Mouse (Mus musculus) intestine, embryonic 15.5 days (tissue): Measurements from ENCODE around the gene Gsg1l. TPM values are rescaled to one million over a fixed set of nuclear protein-coding genes. Genes with fewer than 3 reads are reported as not detected.

Experiments used
- ATAC-seq: fragments of 200-750 bp; cut with Nextera tagmentation; 2 replicates; pipeline ENCODE4 v1.8.0; 2017; ENCODE audit warnings: moderate TSS enrichment, moderate library complexity
- H3K27ac ChIP-seq: fragments of 300-500 bp; sonication (generic); 2 replicates; pipeline ENCODE4 v1.5.1; 2015; ENCODE audit warnings: mild to moderate bottlenecking, inconsistent platforms
- H3K27me3 ChIP-seq: fragments of 300-500 bp; sonication (generic); replicated peaks from 2 replicates; pipeline ENCODE4 v1.6.1; 2015; ENCODE audit warnings: inconsistent platforms
- H3K36me3 ChIP-seq: fragments of 300-500 bp; sonication (generic); 2 replicates; pipeline ENCODE4 v1.6.1; 2015; ENCODE audit warnings: inconsistent platforms
- H3K4me1 ChIP-seq: fragments of 300-500 bp; sonication (generic); replicated peaks from 2 replicates; pipeline ENCODE4 v1.6.1; 2015; ENCODE audit warnings: inconsistent platforms
- H3K4me2 ChIP-seq: fragments of 300-500 bp; sonication (generic); replicated peaks from 2 replicates; pipeline ENCODE4 v1.6.1; 2015; ENCODE audit warnings: mild to moderate bottlenecking, inconsistent platforms
- H3K4me3 ChIP-seq: fragments of 300-500 bp; sonication (generic); replicated peaks from 2 replicates; pipeline ENCODE4 v1.5.1; 2015; ENCODE audit warnings: inconsistent platforms
- H3K9ac ChIP-seq: fragments of 300-500 bp; sonication (generic); 2 replicates; pipeline ENCODE4 v1.6.1; 2015; ENCODE audit warnings: inconsistent platforms
- H3K9me3 ChIP-seq: fragments of 300-500 bp; sonication (generic); 2 replicates; pipeline ENCODE4 v1.6.1; 2016; ENCODE audit warnings: inconsistent platforms
- WGBS: fragments of 180-500 bp; shearing (Covaris S2); methylation state at CpG from one replicate; pipeline ENCODE4 v1.1.7; 2015; 5-methylcytosine and 5-hydroxymethylcytosine counted together
- polyA plus RNA-seq: library from polyadenylated mRNA; unstranded; fragments of >200 nt; fragmentation: Nextera tagmentation; extraction: Ambion mirVana; gene quantifications from 2 replicates; pipeline ENCODE4 v1.2.1, GENCODE M21; 2015

Gsg1l gene
- polyA plus RNA-seq, 1 experiment from 2014 or later, result 0.67 TPM

GRCm38 (mm10) chr7:126017455-126017854 lies 64.8 kb downstream of the Gsg1l start:
- no peak for ATAC-seq
- Histone ChIP-seq H3K27ac (no peak overlapping the region), H3K9me3 (no peaks in the 10 kb centered on the region), H3K9ac (no peak overlapping the region), H3K27me3 (no peaks in the 10 kb centered on the region), H3K4me3 (no peak overlapping the region), H3K4me1 (peaks cover 13% of the 10 kb centered on the region), H3K4me2 (no peak overlapping the region), H3K36me3 (no peaks in the 10 kb centered on the region)
- WGBS, result 89% methylated on average over 4 of the region's 4 CpGs

GRCm38 (mm10) chr7:126012325-126013021 lies 69.7 kb downstream of the Gsg1l start:
- no peak overlapping the region for H3K27ac ChIP-seq
- 0 out of 2 replicates have a peak, but pooled peaks cover 7% of the 10 kb centered on the region for H3K4me1 ChIP-seq
- no peak overlapping the region for H3K9ac ChIP-seq
- H3K4me2 ChIP-seq, result no peak overlapping the region
- 51% methylated on average over 11 of the region's 11 CpGs for WGBS
- H3K4me3 ChIP-seq, result no peak overlapping the region
- no peaks in the 10 kb centered on the region for H3K9me3 ChIP-seq
- no peak for ATAC-seq
- H3K27me3 ChIP-seq, result no peaks in the 10 kb centered on the region
- no peaks in the 10 kb centered on the region for H3K36me3 ChIP-seq

- Histone ChIP-seq H3K36me3 (no peaks in the 10 kb centered on the region), H3K27me3 (no peaks in the 10 kb centered on the region), H3K27ac (no peak overlapping the region), H3K4me3 (no peak overlapping the region), H3K9me3 (no peaks in the 10 kb centered on the region), H3K9ac (no peak overlapping the region), H3K4me1 (0 out of 2 replicates have a peak, but pooled peaks cover 7% of the 10 kb centered on the region), H3K4me2 (no peak overlapping the region)
- ATAC-seq, result 0 out of 2 replicates have a peak, but pooled peaks have one; percentile 23
- 49% methylated on average over 7 of the region's 7 CpGs for WGBS
Measured at GRCm38 (mm10) chr7:126008789-126009148, 73.4 kb downstream of the Gsg1l start.

GRCm38 (mm10) chr7:126008139-126008788 lies 73.9 kb downstream of the Gsg1l start:
- 71% methylated on average over 4 of the region's 4 CpGs for WGBS
- no peaks in the 10 kb centered on the region for H3K27me3 ChIP-seq
- no peaks in the 10 kb centered on the region for H3K9me3 ChIP-seq
- H3K4me2 ChIP-seq, result no peak overlapping the region
- no peak overlapping the region for H3K9ac ChIP-seq
- no peak overlapping the region for H3K4me3 ChIP-seq
- 0 out of 2 replicates have a peak, but pooled peaks have one; percentile 15 for ATAC-seq
- no peaks in the 10 kb centered on the region for H3K36me3 ChIP-seq
- no peak overlapping the region for H3K27ac ChIP-seq
- H3K4me1 ChIP-seq, result 0 out of 2 replicates have a peak, but pooled peaks cover 7% of the 10 kb centered on the region

GRCm38 (mm10) chr7:126007132-126007910 lies 74.9 kb downstream of the Gsg1l start:
- H3K9me3 ChIP-seq, result no peaks in the 10 kb centered on the region
- no peak overlapping the region for H3K9ac ChIP-seq
- H3K4me3 ChIP-seq, result no peak overlapping the region
- H3K4me1 ChIP-seq, result 0 out of 2 replicates have a peak, but pooled peaks cover 7% of the 10 kb centered on the region
- no peaks in the 10 kb centered on the region for H3K36me3 ChIP-seq
- ATAC-seq, result no peak
- no peak overlapping the region for H3K27ac ChIP-seq
- WGBS, result 60% methylated on average over 10 of the region's 10 CpGs
- H3K27me3 ChIP-seq, result no peaks in the 10 kb centered on the region
- H3K4me2 ChIP-seq, result no peak overlapping the region

- 62% methylated on average over 5 of the region's 5 CpGs for WGBS
- Histone ChIP-seq H3K27me3 (no peaks in the 10 kb centered on the region), H3K4me1 (0 out of 2 replicates have a peak, but pooled peaks cover 7% of the 10 kb centered on the region), H3K4me2 (no peak overlapping the region), H3K9ac (no peak overlapping the region), H3K4me3 (no peak overlapping the region), H3K9me3 (no peaks in the 10 kb centered on the region), H3K36me3 (no peaks in the 10 kb centered on the region), H3K27ac (no peak overlapping the region)
- ATAC-seq, result no peak
Measured at GRCm38 (mm10) chr7:126005274-126005673, 76.9 kb downstream of the Gsg1l start.

GRCm38 (mm10) chr7:126001683-126002082 lies 80.5 kb downstream of the Gsg1l start:
- Histone ChIP-seq H3K27me3 (no peaks in the 10 kb centered on the region), H3K4me2 (no peak overlapping the region), H3K4me3 (no peak overlapping the region), H3K9ac (no peak overlapping the region), H3K36me3 (no peaks in the 10 kb centered on the region), H3K4me1 (no peaks in the 10 kb centered on the region), H3K27ac (no peak overlapping the region), H3K9me3 (no peaks in the 10 kb centered on the region)
- ATAC-seq, result no peak
- WGBS, result 54% methylated on average over 5 of the region's 5 CpGs

GRCm38 (mm10) chr7:125999921-126000320 lies 82.3 kb downstream of the Gsg1l start:
- 98% methylated on average over 3 of the region's 3 CpGs for WGBS
- H3K27ac ChIP-seq, result no peak overlapping the region
- no peaks in the 10 kb centered on the region for H3K36me3 ChIP-seq
- H3K4me1 ChIP-seq, result no peaks in the 10 kb centered on the region
- no peaks in the 10 kb centered on the region for H3K9me3 ChIP-seq
- no peaks in the 10 kb centered on the region for H3K27me3 ChIP-seq
- H3K4me2 ChIP-seq, result no peak overlapping the region
- no peak overlapping the region for H3K9ac ChIP-seq
- no peak for ATAC-seq
- no peak overlapping the region for H3K4me3 ChIP-seq

- WGBS, result 97% methylated on average over 1 of the region's 1 CpGs
- Histone ChIP-seq H3K36me3 (no peaks in the 10 kb centered on the region), H3K9me3 (no peaks in the 10 kb centered on the region), H3K4me3 (no peak overlapping the region), H3K27ac (no peak overlapping the region), H3K4me2 (no peak overlapping the region), H3K9ac (no peak overlapping the region), H3K4me1 (no peaks in the 10 kb centered on the region), H3K27me3 (no peaks in the 10 kb centered on the region)
- ATAC-seq, result no peak
Measured at GRCm38 (mm10) chr7:125996151-125996550, 86.1 kb downstream of the Gsg1l start.

GRCm38 (mm10) chr7:125992356-125992891 lies 89.8 kb downstream of the Gsg1l start:
- no peak overlapping the region for H3K4me3 ChIP-seq
- H3K36me3 ChIP-seq, result no peaks in the 10 kb centered on the region
- H3K27ac ChIP-seq, result no peak overlapping the region
- H3K9me3 ChIP-seq, result no peaks in the 10 kb centered on the region
- WGBS, result 63% methylated on average over 6 of the region's 6 CpGs
- no peak overlapping the region for H3K4me2 ChIP-seq
- H3K27me3 ChIP-seq, result no peaks in the 10 kb centered on the region
- no peak for ATAC-seq
- no peaks in the 10 kb centered on the region for H3K4me1 ChIP-seq
- no peak overlapping the region for H3K9ac ChIP-seq

GRCm38 (mm10) chr7:125991846-125992245 lies 90.4 kb downstream of the Gsg1l start:
- H3K4me3 ChIP-seq, result no peak overlapping the region
- no peak overlapping the region for H3K27ac ChIP-seq
- no peak for ATAC-seq
- no peaks in the 10 kb centered on the region for H3K36me3 ChIP-seq
- H3K9ac ChIP-seq, result no peak overlapping the region
- H3K9me3 ChIP-seq, result no peaks in the 10 kb centered on the region
- 40% methylated on average over 2 of the region's 2 CpGs for WGBS
- no peaks in the 10 kb centered on the region for H3K27me3 ChIP-seq
- H3K4me2 ChIP-seq, result no peak overlapping the region
- no peaks in the 10 kb centered on the region for H3K4me1 ChIP-seq

- Histone ChIP-seq H3K9ac (no peak overlapping the region), H3K4me1 (no peaks in the 10 kb centered on the region), H3K9me3 (no peaks in the 10 kb centered on the region), H3K36me3 (no peaks in the 10 kb centered on the region), H3K4me2 (no peak overlapping the region), H3K27ac (no peak overlapping the region), H3K4me3 (no peak overlapping the region), H3K27me3 (no peaks in the 10 kb centered on the region)
- no peak for ATAC-seq
- 87% methylated on average over 7 of the region's 7 CpGs for whole genome bisulfite sequencing
Measured at GRCm38 (mm10) chr7:125989969-125990368, 92.2 kb downstream of the Gsg1l start.
